Mouse (Mus musculus) CH12.LX (cell line): Measurements from ENCODE around the gene Gcnt2. TPM values are rescaled to one million over a fixed set of nuclear protein-coding genes. Genes with fewer than 3 reads are reported as not detected.

Experiments used
- DNase-seq: peaks from one replicate; pipeline ENCODE4 v3.0.0-alpha.2; 2013; ENCODE audit errors: extremely low read depth
- H3K27ac ChIP-seq: 2 replicates; pipeline ENCODE4 v1.5.1; 2012; ENCODE audit warnings: low read depth, mild to moderate bottlenecking, control low read depth, moderate library complexity; ENCODE audit not compliant: insufficient read depth
- H3K27me3 ChIP-seq: replicated peaks from 2 replicates; pipeline ENCODE3; 2012; ENCODE audit warnings: inconsistent platforms
- H3K36me3 ChIP-seq, 2 experiments: replicated peaks in 1 of 2; 2 replicates each; pipeline versions ENCODE3 to v1.6.1; 2012; ENCODE audit warnings: inconsistent platforms in 1 of 2, low read length in 1 of 2, mild to moderate bottlenecking in 1 of 2, mixed read lengths in 1 of 2, moderate library complexity in 1 of 2; ENCODE audit not compliant: control insufficient read depth in 1 of 2, insufficient read depth in 1 of 2
- H3K4me1 ChIP-seq, 2 experiments: 2 replicates each; pipeline ENCODE4 v1.6.1; 2012; ENCODE audit warnings: inconsistent platforms in 1 of 2, moderate library complexity in 1 of 2; ENCODE audit not compliant: insufficient read depth in 2 of 2, control insufficient read depth in 1 of 2
- H3K4me2 ChIP-seq: 2 replicates; pipeline ENCODE4 v1.6.1; 2012; ENCODE audit warnings: low read depth, mild to moderate bottlenecking, control low read depth; ENCODE audit not compliant: poor library complexity, insufficient read depth, severe bottlenecking
- H3K4me3 ChIP-seq, 3 experiments: fragments of 150-350 bp in 1 of 3; sonication (generic) in 1 of 3; replicated peaks in 1 of 3; 2 replicates each; pipeline versions ENCODE3 to v1.5.1; 2011 to 2012; ENCODE audit warnings: low read depth in 2 of 3, low read length in 2 of 3, mild to moderate bottlenecking in 2 of 3, moderate library complexity in 2 of 3, control low read depth in 1 of 3, improper control_type of control experiment in 1 of 3, inconsistent platforms in 1 of 3, mixed read lengths in 1 of 3; ENCODE audit not compliant: poor library complexity in 1 of 3
- H3K79me2 ChIP-seq: replicated peaks from 2 replicates; pipeline ENCODE4 v1.6.1; 2012; ENCODE audit warnings: mild to moderate bottlenecking, moderate library complexity; ENCODE audit not compliant: control insufficient read depth, poor library complexity, insufficient read depth, severe bottlenecking; ENCODE audit errors: extremely low read depth
- H3K9ac ChIP-seq: 2 replicates; pipeline ENCODE4 v1.6.1; 2012; ENCODE audit warnings: low read depth, mild to moderate bottlenecking, control low read depth, moderate library complexity; ENCODE audit not compliant: insufficient read depth
- H3K9me3 ChIP-seq: replicated peaks from 2 replicates; pipeline ENCODE3; 2012; ENCODE audit warnings: low read length, inconsistent platforms, mixed read lengths
- CTCF ChIP-seq, 2 experiments: IDR thresholded peaks in 1 of 2; conservative IDR thresholded peaks in 1 of 2; 2 replicates each; pipeline ENCODE4 v1.5.1; 2011 to 2012; ENCODE audit warnings: low read depth in 2 of 2, low read length in 2 of 2, improper control_type of control experiment in 1 of 2, inconsistent platforms in 1 of 2, mild to moderate bottlenecking in 1 of 2, moderate library complexity in 1 of 2
- ELF1 ChIP-seq: IDR thresholded peaks from 2 replicates; pipeline ENCODE4 v1.6.1; 2014; ENCODE audit warnings: low read depth, mild to moderate bottlenecking, inconsistent platforms, low read length, improper control_type of control experiment
- EP300 ChIP-seq: IDR thresholded peaks from 2 replicates; pipeline ENCODE4 v1.6.1; 2011; ENCODE audit warnings: low read length, improper control_type of control experiment
- ETS1 ChIP-seq: conservative IDR thresholded peaks from 2 replicates; pipeline ENCODE4 v1.6.1; 2012; ENCODE audit warnings: low read depth, mild to moderate bottlenecking, inconsistent platforms, low read length, improper control_type of control experiment, moderate library complexity
- GABPA ChIP-seq: IDR thresholded peaks from 2 replicates; pipeline ENCODE4 v1.6.1; 2012; ENCODE audit warnings: low read depth, low read length, improper control_type of control experiment, inconsistent platforms; ENCODE audit not compliant: insufficient replicate concordance
- HCFC1 ChIP-seq: IDR thresholded peaks from 2 replicates; pipeline ENCODE4 v1.6.1; 2012; ENCODE audit warnings: low read depth, mild to moderate bottlenecking, inconsistent platforms, low read length, improper control_type of control experiment
- IRF4 ChIP-seq: IDR thresholded peaks from 2 replicates; pipeline ENCODE4 v1.6.1; 2014; ENCODE audit warnings: low read depth, mild to moderate bottlenecking, inconsistent platforms, low read length, improper control_type of control experiment
- JUN ChIP-seq: IDR thresholded peaks from 2 replicates; pipeline ENCODE4 v1.6.1; 2011; ENCODE audit warnings: low read depth, mild to moderate bottlenecking, low read length, improper control_type of control experiment, moderate library complexity; ENCODE audit not compliant: insufficient read depth
- KAT2A ChIP-seq: IDR thresholded peaks from 2 replicates; pipeline ENCODE4 v1.6.1; 2012; ENCODE audit warnings: low read length, improper control_type of control experiment, inconsistent platforms; ENCODE audit not compliant: insufficient replicate concordance
- MAFK ChIP-seq: IDR thresholded peaks from 2 replicates; pipeline ENCODE4 v1.6.1; 2011; ENCODE audit warnings: low read length, improper control_type of control experiment; ENCODE audit not compliant: insufficient replicate concordance
- MEF2A ChIP-seq: IDR thresholded peaks from 2 replicates; pipeline ENCODE4 v1.6.1; 2014; ENCODE audit warnings: low read depth, mild to moderate bottlenecking, inconsistent platforms, low read length, improper control_type of control experiment, borderline replicate concordance
- MYC ChIP-seq: IDR thresholded peaks from 2 replicates; pipeline ENCODE4 v1.6.1; 2011; ENCODE audit warnings: low read depth, mild to moderate bottlenecking, improper control_type of control experiment, low read length
- NELFE ChIP-seq: IDR thresholded peaks from 2 replicates; pipeline ENCODE4 v1.6.1; 2011; ENCODE audit warnings: low read depth, low read length, improper control_type of control experiment
- PAX5 ChIP-seq: IDR thresholded peaks from 2 replicates; pipeline ENCODE4 v1.6.1; 2012; ENCODE audit warnings: low read length, inconsistent platforms, mixed read lengths
- RAD21 ChIP-seq: IDR thresholded peaks from 2 replicates; pipeline ENCODE4 v1.6.1; 2011; ENCODE audit warnings: low read depth, mild to moderate bottlenecking, low read length, improper control_type of control experiment, moderate library complexity
- SIN3A ChIP-seq: IDR thresholded peaks from 2 replicates; pipeline ENCODE4 v1.6.1; 2012; ENCODE audit warnings: low read length, improper control_type of control experiment, inconsistent platforms
- SMC3 ChIP-seq: IDR thresholded peaks from 2 replicates; pipeline ENCODE4 v1.6.1; 2011; ENCODE audit warnings: low read depth, low read length, improper control_type of control experiment
- TBP ChIP-seq: conservative IDR thresholded peaks from 2 replicates; pipeline ENCODE4 v1.6.1; 2011; ENCODE audit warnings: low read depth, low read length, improper control_type of control experiment
- TCF12 ChIP-seq: IDR thresholded peaks from 2 replicates; pipeline ENCODE4 v1.6.1; 2014; ENCODE audit warnings: low read depth, mild to moderate bottlenecking, inconsistent platforms, low read length, improper control_type of control experiment
- USF1 ChIP-seq: IDR thresholded peaks from 2 replicates; pipeline ENCODE4 v1.6.1; 2014; ENCODE audit warnings: low read depth, mild to moderate bottlenecking, inconsistent platforms, low read length, improper control_type of control experiment
- ZC3H11A ChIP-seq: IDR thresholded peaks from 2 replicates; pipeline ENCODE4 v1.6.1; 2012; ENCODE audit warnings: low read depth, mild to moderate bottlenecking, inconsistent platforms, low read length, improper control_type of control experiment
- dilution Hi-C: fragments of 300-500 bp; cut with MboI; formaldehyde crosslinking; loops from 2 replicates; pipeline ENCODE4 v1.14.3; 2020; ENCODE audit warnings: low sequenced_read_pairs; ENCODE audit not compliant: extremely low pct_unique_long_range_greater_than_20kb, extremely low pct_ligation_motif_present
- in situ Hi-C: fragments of 300-500 bp; cut with MboI; formaldehyde crosslinking; loops from 3 replicates; pipeline ENCODE4 v1.14.3; 2019; ENCODE audit warnings: low sequenced_read_pairs, low pct_ligation_motif_present, low pct_unique_long_range_greater_than_20kb, mixed read lengths
- polyA plus RNA-seq: library from polyadenylated mRNA; unstranded; fragments of >175 nt; gene quantifications from 2 replicates; pipeline ENCODE4 v1.2.1, GENCODE M21; 2012; ENCODE audit warnings: low read depth; ENCODE audit not compliant: insufficient read length
- total RNA-seq, 2 experiments: library from RNA; depleted of rRNA; stranded (reverse); fragments of 300-350 nt in 1 of 2; fragments of >200 nt in 1 of 2; gene quantifications; 2 replicates each; pipeline ENCODE4 v1.2.3; 2012 to 2014

The Gcnt2 gene
- total and polyA plus RNA-seq, 3 experiments, result not detected

DNA sequence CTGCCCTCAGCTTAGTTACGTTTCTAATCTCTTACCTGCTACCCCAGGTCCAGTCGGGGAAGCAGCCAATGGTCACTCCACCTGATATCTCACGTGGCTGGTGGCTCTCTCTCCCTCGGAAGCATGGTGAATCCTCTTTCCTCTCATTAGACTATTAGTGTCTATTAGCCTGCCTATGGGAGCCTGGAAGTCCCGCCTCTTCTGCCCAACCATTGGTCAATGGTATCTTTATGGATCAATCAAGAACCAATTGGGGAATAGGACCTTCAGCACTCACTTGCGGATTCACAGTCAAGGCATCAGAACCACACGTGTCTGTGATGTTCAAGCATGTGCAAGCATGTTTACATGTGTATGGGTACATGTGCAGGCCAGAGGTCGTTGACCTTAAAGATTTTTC is 21.0 kb downstream of the Gcnt2 start:
- Histone ChIP-seq H3K36me3 (no peaks in the 10 kb centered on the region), H3K4me1 (0 out of 4 replicates have a peak, but pooled peaks cover 0 to 6% of the 10 kb centered on the region in 2 experiments), H3K4me3 (no peak overlapping the region), H3K9ac (no peak overlapping the region), H3K9me3 (no peaks in the 10 kb centered on the region), H3K79me2 (no peaks in the 10 kb centered on the region), H3K27ac (no peak overlapping the region), H3K4me2 (no peak overlapping the region), H3K27me3 (no peaks in the 10 kb centered on the region)
- in situ Hi-C loops (no loop called here), dilution Hi-C loops (no loop called here)
- no peak for DNase-seq
- TF ChIP-seq CTCF (conservative IDR thresholded peaks at IDR 0.05 in 1 of 2, IDR thresholded peaks at IDR 0.05 in 1 of 2; ENCODE audit: low read depth in 2 of 2, low read length in 2 of 2) (no peak), ZC3H11A (no peak), ETS1 (no peak), MAFK (no peak), HCFC1 (no peak), GABPA (no peak), IRF4 (no peak), SMC3 (no peak), ELF1 (no peak), SIN3A (no peak), TCF12 (no peak), RAD21 (no peak), PAX5 (no peak), NELFE (no peak), KAT2A (no peak)

DNA sequence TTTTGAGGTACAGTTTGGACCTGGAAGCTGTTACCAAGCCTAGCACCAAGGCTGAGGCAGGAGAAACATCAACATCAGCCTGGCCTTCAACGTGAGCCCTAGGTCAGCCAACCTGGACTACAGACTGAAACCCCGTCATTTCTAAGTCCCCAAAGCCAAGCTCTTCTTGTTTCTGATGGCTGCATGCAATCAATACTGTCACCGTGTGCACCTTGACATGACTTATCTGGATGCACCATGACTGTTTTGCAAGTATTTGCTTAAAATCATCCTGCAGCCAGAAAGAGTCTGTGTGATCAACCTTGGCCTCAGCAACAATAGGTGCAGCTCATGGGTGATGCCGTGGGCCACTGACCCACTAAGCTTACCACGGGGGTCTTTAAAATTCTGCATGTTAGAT is 23.1 kb downstream of the Gcnt2 start:
- DNase-seq, result no peak
- in situ Hi-C loops, result no loop called here
- dilution Hi-C loops, result no loop called here

More for the DNA sequence above, 23.1 kb downstream of the Gcnt2 start:
- H3K4me2 ChIP-seq, result no peak overlapping the region
- H3K4me1 ChIP-seq, result 0 out of 4 replicates have a peak, but pooled peaks cover 0 to 4% of the 10 kb centered on the region in 2 experiments
- H3K4me3 ChIP-seq, result no peak overlapping the region
- TF ChIP-seq JUN (no peak), USF1 (no peak), TCF12 (no peak), MYC (no peak), ELF1 (no peak), CTCF (conservative IDR thresholded peaks at IDR 0.05 in 1 of 2, IDR thresholded peaks at IDR 0.05 in 1 of 2; ENCODE audit: low read depth in 2 of 2, low read length in 2 of 2) (no peak), GABPA (no peak), EP300 (no peak), MEF2A (no peak), SIN3A (no peak), TBP (no peak)
- TF ChIP-seq, all 38 proteins: peak for 0
- H3K9ac ChIP-seq, result no peak overlapping the region
- H3K27me3 ChIP-seq, result no peaks in the 10 kb centered on the region
- H3K79me2 ChIP-seq, result no peaks in the 10 kb centered on the region
- no peak overlapping the region for H3K27ac ChIP-seq
- H3K36me3 ChIP-seq, result no peaks in the 10 kb centered on the region
- H3K9me3 ChIP-seq, result no peaks in the 10 kb centered on the region
